Mouse (Mus musculus) MEL (cell line): Measurements from ENCODE around the gene Paqr5. TPM values are rescaled to one million over a fixed set of nuclear protein-coding genes. Genes with fewer than 3 reads are reported as not detected.
A peak's percentile ranks its signal among the peaks of the same experiment; 100 is the strongest.

Experiments used
- DNase-seq: peaks from one replicate; pipeline ENCODE4 v3.0.0; 2011; ENCODE audit warnings: low read depth, low spot score
- H3K27ac ChIP-seq: 2 replicates; pipeline ENCODE4 v1.5.1; 2012; ENCODE audit warnings: low read depth, mild to moderate bottlenecking, control low read depth, low read length, moderate library complexity; ENCODE audit not compliant: control insufficient read depth
- H3K27me3 ChIP-seq, 2 experiments: fragments of 150-350 bp in 1 of 2; sonication (generic) in 1 of 2; 2 replicates each; pipeline ENCODE4 v1.6.1; 2012; ENCODE audit warnings: low read length in 2 of 2, mild to moderate bottlenecking in 2 of 2, improper control_type of control experiment in 1 of 2, moderate library complexity in 1 of 2; ENCODE audit not compliant: insufficient read depth in 2 of 2, control insufficient read depth in 1 of 2
- H3K36me3 ChIP-seq, 2 experiments: 2 replicates each; pipeline ENCODE4 v1.6.1; 2012 to 2014; ENCODE audit warnings: low read length in 2 of 2, improper control_type of control experiment in 1 of 2, inconsistent platforms in 1 of 2, mild to moderate bottlenecking in 1 of 2; ENCODE audit not compliant: insufficient read depth in 2 of 2, control insufficient read depth in 1 of 2
- H3K4me1 ChIP-seq, 2 experiments: fragments of 150-350 bp in 1 of 2; sonication (generic) in 1 of 2; 2 replicates each; pipeline ENCODE4 v1.6.1; 2012; ENCODE audit warnings: low read length in 2 of 2, improper control_type of control experiment in 1 of 2, mild to moderate bottlenecking in 1 of 2; ENCODE audit not compliant: insufficient read depth in 2 of 2, control insufficient read depth in 1 of 2
- H3K4me3 ChIP-seq, 2 experiments: fragments of 150-350 bp in 1 of 2; sonication (generic) in 1 of 2; 2 replicates each; pipeline ENCODE4 v1.5.1; 2012; ENCODE audit warnings: low read depth in 2 of 2, low read length in 2 of 2, mild to moderate bottlenecking in 2 of 2, moderate library complexity in 2 of 2, control low read depth in 1 of 2, improper control_type of control experiment in 1 of 2; ENCODE audit not compliant: control insufficient read depth in 1 of 2, insufficient read depth in 1 of 2
- H3K79me2 ChIP-seq: 2 replicates; pipeline ENCODE4 v1.6.1; 2012; ENCODE audit warnings: mild to moderate bottlenecking, low read length, moderate library complexity; ENCODE audit not compliant: control insufficient read depth, poor library complexity, insufficient read depth
- H3K9ac ChIP-seq: 2 replicates; pipeline ENCODE4 v1.6.1; 2012; ENCODE audit warnings: low read depth, mild to moderate bottlenecking, control low read depth, low read length, moderate library complexity; ENCODE audit not compliant: control insufficient read depth, poor library complexity, severe bottlenecking
- H3K9me3 ChIP-seq: fragments of 150-350 bp; sonication (generic); replicated peaks from 2 replicates; pipeline ENCODE4 v1.6.1; 2012; ENCODE audit warnings: mild to moderate bottlenecking, low read length, improper control_type of control experiment, moderate library complexity; ENCODE audit not compliant: insufficient read depth
- BHLHE40 ChIP-seq: IDR thresholded peaks from 2 replicates; pipeline ENCODE4 v1.6.1; 2012; ENCODE audit warnings: low read depth, mild to moderate bottlenecking, inconsistent platforms, low read length, improper control_type of control experiment, borderline replicate concordance
- CHD1 ChIP-seq: IDR thresholded peaks from 2 replicates; pipeline ENCODE4 v1.6.1; 2012; ENCODE audit warnings: low read depth, mild to moderate bottlenecking, inconsistent platforms, low read length, improper control_type of control experiment
- CHD2 ChIP-seq: IDR thresholded peaks from 2 replicates; pipeline ENCODE4 v1.6.1; 2011; ENCODE audit warnings: low read length, improper control_type of control experiment
- CTCF ChIP-seq, 3 experiments: IDR thresholded peaks in 2 of 3; conservative IDR thresholded peaks in 1 of 3; 2 replicates each; pipeline ENCODE4 v1.5.1; 2011 to 2012; ENCODE audit warnings: low read length in 3 of 3, low read depth in 2 of 3, mild to moderate bottlenecking in 2 of 3, improper control_type of control experiment in 1 of 3, inconsistent platforms in 1 of 3, mixed read lengths in 1 of 3, moderate library complexity in 1 of 3; ENCODE audit not compliant: control insufficient read depth in 1 of 3, insufficient read depth in 1 of 3, poor library complexity in 1 of 3, severe bottlenecking in 1 of 3
- EP300 ChIP-seq, 2 experiments: IDR thresholded peaks; 2 replicates each; pipeline ENCODE4 v1.6.1; 2011; ENCODE audit warnings: improper control_type of control experiment in 2 of 2, low read length in 2 of 2, low read depth in 1 of 2, mild to moderate bottlenecking in 1 of 2
- ETS1 ChIP-seq: IDR thresholded peaks from 2 replicates; pipeline ENCODE4 v1.6.1; 2012; ENCODE audit warnings: low read depth, mild to moderate bottlenecking, inconsistent platforms, low read length, improper control_type of control experiment, moderate library complexity
- GABPA ChIP-seq: IDR thresholded peaks from 2 replicates; pipeline ENCODE4 v1.6.1; 2012; ENCODE audit warnings: low read depth, mild to moderate bottlenecking, inconsistent platforms, low read length, improper control_type of control experiment, moderate library complexity
- GATA1 ChIP-seq: IDR thresholded peaks from 2 replicates; pipeline ENCODE4 v1.6.1; 2011; ENCODE audit warnings: low read depth, low read length, improper control_type of control experiment
- HCFC1 ChIP-seq: IDR thresholded peaks from 2 replicates; pipeline ENCODE4 v1.6.1; 2012; ENCODE audit warnings: low read depth, mild to moderate bottlenecking, inconsistent platforms, low read length, improper control_type of control experiment, moderate library complexity
- JUND ChIP-seq: IDR thresholded peaks from 2 replicates; pipeline ENCODE4 v1.6.1; 2011; ENCODE audit warnings: low read depth, mild to moderate bottlenecking, improper control_type of control experiment, low read length
- KAT2A ChIP-seq: conservative IDR thresholded peaks from 2 replicates; pipeline ENCODE4 v1.6.1; 2012; ENCODE audit warnings: low read depth, low read length, improper control_type of control experiment, inconsistent platforms
- MAX ChIP-seq: IDR thresholded peaks from 2 replicates; pipeline ENCODE4 v1.6.1; 2011; ENCODE audit warnings: low read length, improper control_type of control experiment
- MAZ ChIP-seq: IDR thresholded peaks from 2 replicates; pipeline ENCODE4 v1.6.1; 2012; ENCODE audit warnings: low read depth, mild to moderate bottlenecking, inconsistent platforms, low read length, improper control_type of control experiment
- MEF2A ChIP-seq: IDR thresholded peaks from 2 replicates; pipeline ENCODE4 v1.6.1; 2014; ENCODE audit warnings: low read depth, mild to moderate bottlenecking, inconsistent platforms, low read length, improper control_type of control experiment; ENCODE audit not compliant: poor library complexity, insufficient replicate concordance, severe bottlenecking; ENCODE audit errors: extremely low read depth
- MXI1 ChIP-seq: IDR thresholded peaks from 2 replicates; pipeline ENCODE4 v1.6.1; 2011; ENCODE audit warnings: mild to moderate bottlenecking, low read depth, low read length, improper control_type of control experiment
- NRF1 ChIP-seq: IDR thresholded peaks from 2 replicates; pipeline ENCODE4 v1.6.1; 2014; ENCODE audit warnings: low read depth, mild to moderate bottlenecking, inconsistent platforms, low read length, improper control_type of control experiment, moderate library complexity; ENCODE audit not compliant: poor library complexity, insufficient read depth, severe bottlenecking
- RAD21 ChIP-seq: IDR thresholded peaks from 2 replicates; pipeline ENCODE4 v1.6.1; 2011; ENCODE audit warnings: mild to moderate bottlenecking, low read depth, low read length, improper control_type of control experiment
- RCOR1 ChIP-seq: IDR thresholded peaks from 2 replicates; pipeline ENCODE4 v1.6.1; 2012; ENCODE audit warnings: low read depth, mild to moderate bottlenecking, inconsistent platforms, low read length, improper control_type of control experiment
- SMC3 ChIP-seq: IDR thresholded peaks from 2 replicates; pipeline ENCODE4 v1.6.1; 2011; ENCODE audit warnings: low read depth, low read length, improper control_type of control experiment
- TAL1 ChIP-seq: IDR thresholded peaks from 2 replicates; pipeline ENCODE4 v1.6.1; 2012; ENCODE audit warnings: mild to moderate bottlenecking, inconsistent platforms, low read length, moderate library complexity, mixed read lengths
- TCF12 ChIP-seq: IDR thresholded peaks from 2 replicates; pipeline ENCODE4 v1.6.1; 2014; ENCODE audit warnings: low read depth, mild to moderate bottlenecking, inconsistent platforms, low read length, improper control_type of control experiment, moderate library complexity
- USF1 ChIP-seq: IDR thresholded peaks from 2 replicates; pipeline ENCODE4 v1.6.1; 2014; ENCODE audit warnings: low read depth, mild to moderate bottlenecking, inconsistent platforms, low read length, improper control_type of control experiment, moderate library complexity
- ZC3H11A ChIP-seq: IDR thresholded peaks from 2 replicates; pipeline ENCODE4 v1.6.1; 2012; ENCODE audit warnings: low read depth, mild to moderate bottlenecking, inconsistent platforms, low read length, improper control_type of control experiment
- ZKSCAN1 ChIP-seq: IDR thresholded peaks from 2 replicates; pipeline ENCODE4 v1.6.1; 2012; ENCODE audit warnings: low read depth, mild to moderate bottlenecking, inconsistent platforms, low read length, improper control_type of control experiment, moderate library complexity
- ZNF384 ChIP-seq: IDR thresholded peaks from 2 replicates; pipeline ENCODE4 v1.6.1; 2012; ENCODE audit warnings: low read depth, mild to moderate bottlenecking, inconsistent platforms, low read length, improper control_type of control experiment
- polyA plus RNA-seq, 2 experiments: library from polyadenylated mRNA; stranded (reverse) in 1 of 2; unstranded in 1 of 2; fragments of >175 nt in 1 of 2; fragments of >200 nt in 1 of 2; gene quantifications; 2 replicates each; pipeline versions ENCODE4 v1.2.1 to v1.2.4; 2012; ENCODE audit warnings: low replicate concordance in 2 of 2, low read depth in 1 of 2; ENCODE audit not compliant: insufficient read length in 2 of 2, insufficient read depth in 1 of 2, missing spikeins in 1 of 2
- total RNA-seq: library from RNA; depleted of rRNA; stranded (reverse); fragments of 300-350 nt; gene quantifications from 2 replicates; pipeline ENCODE4 v1.2.3, GENCODE M21; 2012

Gene Paqr5
- total and polyA plus RNA-seq, 3 experiments = 0.04 TPM; not detected in 2

DNA sequence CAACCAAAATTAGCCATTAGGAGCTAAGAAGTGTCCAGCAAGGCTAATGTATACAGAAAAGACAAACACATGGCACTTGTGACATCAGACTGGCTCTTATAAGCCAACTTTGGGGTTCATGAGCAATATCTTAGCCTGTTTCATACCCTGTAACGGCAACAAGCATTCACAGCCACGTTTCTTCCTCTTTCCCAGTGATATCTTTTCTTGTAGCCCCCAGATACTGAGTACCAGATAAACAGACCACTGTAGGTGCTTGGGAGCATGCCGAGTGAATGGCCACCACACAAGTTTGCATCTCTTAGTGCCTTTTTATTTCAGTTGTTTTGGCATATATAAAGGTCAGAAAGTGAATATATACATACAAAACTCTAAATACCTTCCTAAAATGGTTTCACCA is 109.7 kb downstream of the Paqr5 start (continued):
- TF ChIP-seq JUND (no peak), CTCF (IDR thresholded peaks at IDR 0.05 in 2 of 3, conservative IDR thresholded peaks at IDR 0.05 in 1 of 3; ENCODE audit: control insufficient read depth in 1 of 3, insufficient read depth in 1 of 3, low read depth in 2 of 3, low read length in 3 of 3, poor library complexity in 1 of 3, severe bottlenecking in 1 of 3) (no peak), ZC3H11A (no peak), MAX (peak; percentile 71; the same call in 1 of the 2 replicates), CHD1 (no peak), HCFC1 (no peak; the same call in 1 of the 2 replicates), CHD2 (no peak), SMC3 (no peak), ETS1 (peak; percentile 89), TAL1 (peak; percentile 66), BHLHE40 (peak; percentile 60; the same call in 1 of the 2 replicates), MEF2A (no peak), RAD21 (no peak), GATA1 (peak; percentile 96), KAT2A (no peak), MXI1 (peak; percentile 78), USF1 (no peak), ZKSCAN1 (no peak), GABPA (no peak)

GRCm38 (mm10) chr9:61915393-61916005 is 111.2 kb downstream of the Paqr5 start:
- DNase-seq = peak; percentile 54
- H3K9ac ChIP-seq = peak overlapping the region; percentile 74
- H3K4me3 ChIP-seq = peak overlapping the region; percentile 48 to 53
- no peaks in the 10 kb centered on the region for H3K9me3 ChIP-seq
- peaks cover 21% of the 10 kb centered on the region for H3K79me2 ChIP-seq
- no peaks in the 10 kb centered on the region for H3K27me3 ChIP-seq
- peaks cover 8 to 58% of the 10 kb centered on the region in 2 experiments for H3K36me3 ChIP-seq
- peaks cover 25 to 51% of the 10 kb centered on the region in 2 experiments for H3K4me1 ChIP-seq
- TF ChIP-seq CHD1 (no peak), TCF12 (peak; percentile 41; the same call in 1 of the 2 replicates), TAL1 (no peak), MAZ (0 out of 2 replicates have a peak, but pooled peaks have one; percentile 15), ETS1 (0 out of 2 replicates have a peak, but pooled peaks have one; percentile 35), RAD21 (no peak), EP300 (IDR thresholded peaks at IDR 0.05; ENCODE audit: low read depth in 1 of 2, low read length in 2 of 2) (peak; percentile 54 to 69), ZNF384 (peak; percentile 60), NRF1 (no peak), MEF2A (0 out of 2 replicates have a peak, but pooled peaks have one; percentile 18), RCOR1 (peak; percentile 38; the same call in 1 of the 2 replicates)
- H3K27ac ChIP-seq = peak overlapping the region; percentile 97
